26 mouse cellular contexts compared by ENCODE assay signal in the genomic region with DNA sequence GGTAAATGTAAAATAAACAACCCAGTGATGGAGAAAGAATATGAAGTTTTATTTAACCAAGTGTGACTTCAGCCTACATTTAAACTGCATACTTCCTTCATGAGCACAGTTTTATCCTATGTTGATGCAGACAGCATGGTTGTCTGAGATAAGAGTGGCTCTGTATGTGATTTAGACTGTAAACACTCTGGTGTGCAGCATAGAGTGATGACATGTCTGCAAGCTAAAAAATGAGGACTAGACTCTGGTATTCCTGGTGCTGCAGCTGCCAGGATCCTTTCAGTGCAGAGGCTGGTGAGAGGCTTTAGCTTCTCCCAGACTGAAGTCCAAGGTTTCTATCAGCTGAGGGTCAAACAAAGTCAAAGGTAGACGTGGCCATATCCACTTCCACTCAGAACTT.
DNase-seq lines count a peak whose midpoint lies in the region; ATAC-seq and TF ChIP-seq lines count a peak whose summit lies in the region.
"Had no signal": no experiment of that assay in that cellular context is flagged by ENCODE, and none has a peak within 500 bp of the region (broad histone marks: within the 10 kb centered on the region; RNA-seq: fewer than 3 reads in every experiment).

No protein-coding gene starts in this region.

- H3K27me3 ChIP-seq in heart, embryonic 14.5 days (ENCODE audit: control insufficient read depth, insufficient read depth, low read length), result no peaks in the 10 kb centered on the region
- no peaks in the 10 kb centered on the region for H3K27me3 ChIP-seq in lung, embryonic 16.5 days (ENCODE audit: control insufficient read depth, insufficient read depth, low read depth, low read length)
- H3K27me3 ChIP-seq: intestine, embryonic 15.5 days; limb, embryonic 12.5 days; liver, embryonic 15.5 days; megakaryocyte, embryonic 14.5 days; midbrain, embryonic 13.5 days; neural tube, embryonic 13.5 days had no signal

- no peaks in the 10 kb centered on the region for H3K9me3 ChIP-seq in heart, embryonic 14.5 days (ENCODE audit: control insufficient read depth, low read length)
- H3K9me3 ChIP-seq in lung, embryonic 16.5 days (ENCODE audit: control insufficient read depth, low read length), result no peaks in the 10 kb centered on the region
- H3K9me3 ChIP-seq: intestine, embryonic 15.5 days; limb, embryonic 12.5 days; liver, embryonic 15.5 days; megakaryocyte, embryonic 14.5 days; midbrain, embryonic 13.5 days; neural tube, embryonic 13.5 days had no signal

- H3K4me3 ChIP-seq in heart, embryonic 14.5 days (ENCODE audit: control insufficient read depth in 1 of 2, insufficient read depth in 1 of 2, low read depth in 1 of 2, low read length in 2 of 2), result no peak overlapping the region
- no peak overlapping the region for H3K4me3 ChIP-seq in lung, embryonic 16.5 days (ENCODE audit: low read length)
- H3K4me3 ChIP-seq in lung, adult 2 months (replicated peaks; ENCODE audit: extremely low read depth, low read depth, low read length), result no peak overlapping the region
- H3K4me3 ChIP-seq: erythroblast, embryonic 14.5 days; intestine, embryonic 15.5 days; layer of hippocampus, adult 2 months; left cerebral cortex, adult 2 months; limb, embryonic 12.5 days; liver, embryonic 15.5 days; megakaryocyte, embryonic 14.5 days; midbrain, embryonic 13.5 days; neural tube, embryonic 13.5 days had no signal

- TF ChIP-seq POLR2A in lung, adult 2 months (IDR thresholded peaks at IDR 0.05; ENCODE audit: borderline replicate concordance, extremely low read depth, low read depth, low read length), result no peak

- no peak overlapping the region for H3K9ac ChIP-seq in heart, embryonic 14.5 days (ENCODE audit: low read length)
- H3K9ac ChIP-seq in lung, embryonic 16.5 days (ENCODE audit: low read length), result no peak overlapping the region
- H3K9ac ChIP-seq: forebrain, postnatal 0 days; intestine, embryonic 15.5 days; limb, embryonic 12.5 days; liver, embryonic 15.5 days; midbrain, embryonic 13.5 days; neural tube, embryonic 13.5 days had no signal

- no peak for TF ChIP-seq CTCF in lung, adult 2 months (IDR thresholded peaks at IDR 0.05; ENCODE audit: insufficient read depth, low read length)

- no peak overlapping the region for H3K4me2 ChIP-seq in heart, embryonic 14.5 days (ENCODE audit: low read length)
- H3K4me2 ChIP-seq in lung, embryonic 16.5 days (ENCODE audit: low read depth, low read length), result no peak overlapping the region
- H3K4me2 ChIP-seq: intestine, embryonic 15.5 days; limb, embryonic 12.5 days; liver, embryonic 15.5 days; midbrain, embryonic 13.5 days; neural tube, embryonic 13.5 days had no signal

- 0% methylated on average over 1 of the region's 1 CpGs for WGBS in heart, embryonic 14.5 days
- WGBS in lung, embryonic 16.5 days, result 17% methylated on average over 1 of the region's 1 CpGs
- WGBS in lung, adult 2 months, result 69% methylated on average over 1 of the region's 1 CpGs

- DNase-seq in heart, adult 11 months, result no peak
- DNase-seq in lung, adult 2 months, result no peak
- DNase-seq in heart, postnatal 4 days, result peak; percentile 25
- no peak for DNase-seq in gastrocnemius, postnatal 25 days
- DNase-seq: adrenal gland, adult 8-10 months; B cell, adult 2 months; cerebellum, adult 2 months; cerebellum, postnatal 14 days; forebrain, postnatal 0 days; kidney, adult 2 months; kidney, postnatal 36 days; lung, postnatal 36 days; thymus, postnatal 4 days had no signal

- peak overlapping the region; percentile 82 to 83 for H3K27ac ChIP-seq in heart, embryonic 14.5 days (replicated peaks in 1 of 2; ENCODE audit: control insufficient read depth in 1 of 2, insufficient read depth in 1 of 2, low read depth in 2 of 2, low read length in 2 of 2)
- H3K27ac ChIP-seq in lung, embryonic 16.5 days (ENCODE audit: low read length), result no peak overlapping the region
- H3K27ac ChIP-seq: hindbrain, postnatal 0 days; intestine, embryonic 15.5 days; layer of hippocampus, adult 2 months; left cerebral cortex, adult 2 months; limb, embryonic 12.5 days; liver, embryonic 15.5 days; midbrain, embryonic 13.5 days; neural tube, embryonic 13.5 days had no signal

- peak; percentile 90 for ATAC-seq in heart, embryonic 14.5 days (ENCODE audit: insufficient number of reproducible peaks, insufficient read depth, low FRiP score, low read depth)
- ATAC-seq in lung, embryonic 16.5 days (ENCODE audit: low read depth), result peak; percentile 76
- ATAC-seq: activated CD4-positive, CD25-positive, alpha-beta regulatory T cell, adult 4 months; forebrain, postnatal 0 days; hindbrain, postnatal 0 days; intestine, embryonic 15.5 days; midbrain, embryonic 13.5 days had no signal

- H3K4me1 ChIP-seq in heart, embryonic 14.5 days (ENCODE audit: control insufficient read depth in 2 of 2, insufficient read depth in 2 of 2, low read length in 2 of 2), result peaks cover 7 to 13% of the 10 kb centered on the region in 2 experiments; a peak in 3 of 4 replicates
- no peaks in the 10 kb centered on the region for H3K4me1 ChIP-seq in lung, embryonic 16.5 days (replicated peaks; ENCODE audit: control insufficient read depth, insufficient read depth, low read length)
- no peaks in the 10 kb centered on the region for H3K4me1 ChIP-seq in lung, adult 2 months (ENCODE audit: control insufficient read depth, insufficient read depth, low read length)
- H3K4me1 ChIP-seq: intestine, embryonic 15.5 days; limb, embryonic 12.5 days; liver, embryonic 15.5 days; midbrain, embryonic 13.5 days; neural tube, embryonic 13.5 days had no signal

- peaks cover 13% of the 10 kb centered on the region for H3K36me3 ChIP-seq in heart, embryonic 14.5 days (ENCODE audit: control insufficient read depth, insufficient read depth, low read length)
- H3K36me3 ChIP-seq in lung, embryonic 16.5 days (ENCODE audit: control insufficient read depth, insufficient read depth, low read length), result peaks cover 2% of the 10 kb centered on the region
- H3K36me3 ChIP-seq: intestine, embryonic 15.5 days; liver, embryonic 15.5 days had no signal
